Mouse (Mus musculus) embryonic facial prominence, embryonic 13.5 days (tissue): Measurements from ENCODE around the gene Ccdc88b. TPM values are rescaled to one million over a fixed set of nuclear protein-coding genes. Genes with fewer than 3 reads are reported as not detected.

Experiments used
- ATAC-seq: fragments of 200-750 bp; cut with Nextera tagmentation; 2 replicates; pipeline ENCODE4 v1.8.0; 2017; ENCODE audit warnings: low read depth; ENCODE audit not compliant: insufficient number of reproducible peaks, insufficient read depth, low FRiP score, low TSS enrichment
- H3K27ac ChIP-seq: fragments of 300-500 bp; sonication (generic); 2 replicates; pipeline ENCODE4 v1.5.1; 2015; ENCODE audit warnings: moderate library complexity, mild to moderate bottlenecking, inconsistent platforms
- H3K27me3 ChIP-seq: fragments of 300-500 bp; sonication (generic); 2 replicates; pipeline ENCODE4 v1.6.1; 2015; ENCODE audit warnings: mild to moderate bottlenecking, inconsistent platforms
- H3K36me3 ChIP-seq: fragments of 300-500 bp; sonication (generic); 2 replicates; pipeline ENCODE4 v1.6.1; 2015; ENCODE audit warnings: mild to moderate bottlenecking, inconsistent platforms
- H3K4me1 ChIP-seq: fragments of 300-500 bp; sonication (generic); 2 replicates; pipeline ENCODE4 v1.6.1; 2015; ENCODE audit warnings: inconsistent platforms
- H3K4me2 ChIP-seq: fragments of 300-500 bp; sonication (generic); 2 replicates; pipeline ENCODE4 v1.6.1; 2015; ENCODE audit warnings: moderate library complexity, mild to moderate bottlenecking, inconsistent platforms
- H3K4me3 ChIP-seq: fragments of 300-500 bp; sonication (generic); 2 replicates; pipeline ENCODE4 v1.5.1; 2015; ENCODE audit warnings: mild to moderate bottlenecking, inconsistent platforms
- H3K9ac ChIP-seq: fragments of 300-500 bp; sonication (generic); 2 replicates; pipeline ENCODE4 v1.6.1; 2015; ENCODE audit warnings: mild to moderate bottlenecking, inconsistent platforms
- H3K9me3 ChIP-seq: fragments of 300-500 bp; sonication (generic); 2 replicates; pipeline ENCODE4 v1.6.1; 2016; ENCODE audit warnings: inconsistent platforms
- WGBS: fragments of 180-500 bp; shearing (Covaris S2); methylation state at CpG from one replicate; pipeline ENCODE4 v1.1.7; 2015; ENCODE audit warnings: mixed read lengths; 5-methylcytosine and 5-hydroxymethylcytosine counted together
- polyA plus RNA-seq: library from polyadenylated mRNA; unstranded; fragments of >200 nt; fragmentation: Nextera tagmentation; extraction: Ambion mirVana; gene quantifications from 2 replicates; pipeline ENCODE4 v1.2.1, GENCODE M21; 2015

Ccdc88b gene
- polyA plus RNA-seq, 1 experiment from 2014 or later = 0.25 TPM

DNA sequence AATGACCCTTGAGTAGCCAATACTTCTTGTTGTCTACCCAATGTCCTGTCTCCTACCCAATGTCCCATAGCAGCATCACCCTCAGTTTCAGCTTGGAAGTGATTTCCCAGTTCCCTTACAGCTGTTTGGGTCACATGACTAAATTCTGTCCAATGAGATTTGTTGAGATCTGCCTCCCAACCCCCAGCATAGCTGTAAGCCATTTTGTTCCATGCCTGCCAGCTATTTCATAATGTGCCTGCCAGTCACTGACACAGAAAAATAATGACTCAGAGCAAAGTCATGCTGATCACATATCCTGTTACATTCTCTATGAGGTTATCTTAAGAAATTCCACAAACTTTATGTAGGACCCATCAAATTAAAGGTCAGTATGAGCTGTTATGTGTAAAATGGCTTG is 18.8 kb upstream of the Ccdc88b start:
- no peaks in the 10 kb centered on the region for H3K27me3 ChIP-seq
- no peak for ATAC-seq
- H3K4me2 ChIP-seq = no peak overlapping the region

GRCm38 (mm10) chr19:6875834-6876233 is 17.8 kb upstream of the Ccdc88b start:
- Histone ChIP-seq H3K4me3 (no peak overlapping the region), H3K9me3 (peaks cover 9% of the 10 kb centered on the region), H3K4me1 (no peaks in the 10 kb centered on the region), H3K4me2 (no peak overlapping the region), H3K9ac (no peak overlapping the region), H3K36me3 (no peaks in the 10 kb centered on the region), H3K27me3 (no peaks in the 10 kb centered on the region), H3K27ac (no peak overlapping the region)
- WGBS = 83% methylated on average over 6 of the region's 6 CpGs
- ATAC-seq = no peak

More for the DNA sequence above, 18.8 kb upstream of the Ccdc88b start:
- Histone ChIP-seq H3K9me3 (peaks cover 10% of the 10 kb centered on the region), H3K9ac (no peak overlapping the region), H3K27ac (no peak overlapping the region), H3K4me3 (no peak overlapping the region), H3K4me1 (no peaks in the 10 kb centered on the region), H3K36me3 (no peaks in the 10 kb centered on the region)

GRCm38 (mm10) chr19:6874257-6874656 is 16.2 kb upstream of the Ccdc88b start:
- Histone ChIP-seq H3K9me3 (no peaks in the 10 kb centered on the region), H3K4me1 (peaks cover 3% of the 10 kb centered on the region; the same call in 1 of the 2 replicates), H3K27me3 (no peaks in the 10 kb centered on the region), H3K4me3 (no peak overlapping the region), H3K4me2 (no peak overlapping the region), H3K36me3 (no peaks in the 10 kb centered on the region), H3K9ac (no peak overlapping the region), H3K27ac (no peak overlapping the region)
- WGBS = 83% methylated on average over 1 of the region's 1 CpGs
- no peak for ATAC-seq

- Histone ChIP-seq H3K27ac (no peak overlapping the region), H3K27me3 (no peaks in the 10 kb centered on the region), H3K9ac (no peak overlapping the region), H3K4me1 (peaks cover 4% of the 10 kb centered on the region; the same call in 1 of the 2 replicates), H3K9me3 (no peaks in the 10 kb centered on the region), H3K4me2 (no peak overlapping the region), H3K4me3 (no peak overlapping the region), H3K36me3 (no peaks in the 10 kb centered on the region)
- WGBS = 69% methylated on average over 3 of the region's 3 CpGs
- ATAC-seq = no peak
These were observed 14.7 kb upstream of the Ccdc88b start for GRCm38 (mm10) chr19:6872701-6873100.

DNA sequence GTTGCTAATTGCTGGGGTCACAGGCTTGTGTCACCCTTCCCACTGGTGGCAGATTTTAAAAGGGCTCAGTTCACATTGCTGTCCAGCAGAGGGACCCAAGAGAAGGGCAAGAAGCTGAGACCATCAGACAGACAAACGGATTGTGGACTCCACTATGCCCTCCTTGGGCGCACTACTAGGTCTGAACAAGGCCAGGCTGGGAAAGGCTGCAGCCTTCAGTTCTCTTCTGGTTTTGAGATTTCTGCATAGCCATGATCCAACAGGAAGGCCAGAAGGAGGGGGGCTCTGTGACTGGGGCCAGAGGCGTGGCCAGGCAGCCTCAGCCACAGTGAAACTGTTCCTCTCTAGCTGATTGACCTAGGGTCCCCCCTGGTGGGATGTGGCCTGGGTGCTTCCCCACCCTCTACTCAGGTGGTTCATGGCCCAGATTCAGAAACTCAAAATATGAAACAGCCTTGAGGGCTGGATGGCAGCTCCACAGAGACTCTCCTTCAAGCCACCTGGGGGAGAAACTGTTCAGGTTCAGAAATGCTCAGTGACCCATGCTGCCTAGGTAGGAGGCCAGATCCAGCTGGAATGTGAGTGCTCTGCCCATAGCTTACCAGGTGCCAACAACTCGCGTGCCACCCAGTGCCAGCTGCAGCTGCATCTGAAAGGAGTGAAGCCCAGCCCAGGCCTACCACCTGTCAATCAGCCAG is 13.7 kb upstream of the Ccdc88b start:
- Histone ChIP-seq H3K36me3 (no peaks in the 10 kb centered on the region), H3K9ac (no peak overlapping the region), H3K4me3 (no peak overlapping the region), H3K4me2 (no peak overlapping the region), H3K27ac (no peak overlapping the region), H3K4me1 (peaks cover 4% of the 10 kb centered on the region; the same call in 1 of the 2 replicates), H3K27me3 (no peaks in the 10 kb centered on the region), H3K9me3 (no peaks in the 10 kb centered on the region)
- ATAC-seq = no peak
- WGBS = 67% methylated on average over 5 of the region's 5 CpGs

GRCm38 (mm10) chr19:6869355-6869754 is 11.3 kb upstream of the Ccdc88b start:
- no peak for ATAC-seq
- Histone ChIP-seq H3K9me3 (no peaks in the 10 kb centered on the region), H3K4me1 (peaks cover 4% of the 10 kb centered on the region; the same call in 1 of the 2 replicates), H3K4me2 (peak overlapping the region; percentile 45), H3K4me3 (0 out of 2 replicates have a peak overlapping the region, but pooled peaks have one; percentile 7), H3K27me3 (no peaks in the 10 kb centered on the region), H3K9ac (peak overlapping the region; percentile 28; the same call in 1 of the 2 replicates), H3K27ac (no peak overlapping the region), H3K36me3 (no peaks in the 10 kb centered on the region)
- WGBS = 8% methylated on average over 5 of the region's 5 CpGs

- no peak overlapping the region for H3K27ac ChIP-seq
- no peak overlapping the region for H3K4me3 ChIP-seq
- no peaks in the 10 kb centered on the region for H3K27me3 ChIP-seq
- H3K9me3 ChIP-seq = no peaks in the 10 kb centered on the region
- no peak overlapping the region for H3K4me2 ChIP-seq
- ATAC-seq = no peak
- 86% methylated on average over 4 of the region's 4 CpGs for WGBS
- H3K9ac ChIP-seq = no peak overlapping the region
- no peaks in the 10 kb centered on the region for H3K36me3 ChIP-seq
- H3K4me1 ChIP-seq = no peaks in the 10 kb centered on the region
These were observed 3.4 kb upstream of the Ccdc88b start for GRCm38 (mm10) chr19:6861451-6861850.

GRCm38 (mm10) chr19:6860706-6861105 is 2.7 kb upstream of the Ccdc88b start:
- Histone ChIP-seq H3K9me3 (no peaks in the 10 kb centered on the region), H3K4me3 (no peak overlapping the region), H3K36me3 (no peaks in the 10 kb centered on the region), H3K4me1 (no peaks in the 10 kb centered on the region; the same call in 1 of the 2 replicates), H3K9ac (no peak overlapping the region), H3K27me3 (peaks cover 5% of the 10 kb centered on the region), H3K27ac (no peak overlapping the region), H3K4me2 (no peak overlapping the region)
- 82% methylated on average over 6 of the region's 6 CpGs for WGBS
- ATAC-seq = no peak

GRCm38 (mm10) chr19:6859971-6860370 is 2.0 kb upstream of the Ccdc88b start:
- Histone ChIP-seq H3K9ac (no peak overlapping the region), H3K4me3 (no peak overlapping the region), H3K27ac (no peak overlapping the region), H3K9me3 (no peaks in the 10 kb centered on the region), H3K27me3 (peaks cover 13% of the 10 kb centered on the region), H3K36me3 (no peaks in the 10 kb centered on the region), H3K4me1 (peaks cover 7% of the 10 kb centered on the region), H3K4me2 (no peak overlapping the region)
- no peak for ATAC-seq
- WGBS = 82% methylated on average over 3 of the region's 3 CpGs

GRCm38 (mm10) chr19:6859032-6859651 is 1.1 kb upstream of the Ccdc88b start:
- 68% methylated on average over 2 of the region's 2 CpGs for WGBS
- Histone ChIP-seq H3K4me3 (no peak overlapping the region), H3K4me2 (no peak overlapping the region), H3K4me1 (peaks cover 8% of the 10 kb centered on the region), H3K9me3 (no peaks in the 10 kb centered on the region), H3K9ac (no peak overlapping the region), H3K27ac (no peak overlapping the region), H3K36me3 (no peaks in the 10 kb centered on the region), H3K27me3 (peaks cover 20% of the 10 kb centered on the region)
- no peak for ATAC-seq

DNA sequence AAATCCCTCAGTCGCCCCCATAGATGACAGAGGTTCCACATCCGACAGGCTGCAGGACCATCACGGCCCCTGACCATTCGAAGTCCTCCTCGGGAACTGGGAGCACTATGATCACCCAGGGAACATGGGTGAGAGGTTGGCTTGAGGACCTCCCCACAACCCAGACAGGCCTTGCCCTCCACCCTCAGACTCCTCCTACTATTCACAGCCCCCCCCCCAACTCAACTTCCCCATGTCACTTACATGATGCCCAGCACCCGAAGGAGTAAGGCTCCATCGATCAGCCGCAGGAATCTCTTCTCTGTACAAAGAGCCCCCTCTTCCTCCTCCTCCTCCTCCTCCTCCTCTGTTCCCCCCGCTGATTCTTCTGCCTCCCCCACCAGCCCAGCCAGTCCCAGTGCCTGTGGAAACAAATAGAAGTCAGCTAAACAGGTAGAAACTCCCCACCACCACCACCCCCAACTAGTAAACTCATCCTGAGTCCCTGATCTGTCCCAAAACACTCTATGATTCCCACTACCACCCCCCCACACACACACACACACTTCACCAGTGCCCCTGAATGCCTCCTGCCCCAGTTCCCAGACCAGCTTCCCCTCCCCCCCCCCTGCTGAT is 513 bp downstream of the Ccdc88b start:
- WGBS = 79% methylated on average over 9 of the region's 9 CpGs
- H3K27ac ChIP-seq = no peak overlapping the region
- no peak overlapping the region for H3K9ac ChIP-seq
- no peak overlapping the region for H3K4me2 ChIP-seq
- no peaks in the 10 kb centered on the region for H3K9me3 ChIP-seq
- no peak overlapping the region for H3K4me3 ChIP-seq
- H3K36me3 ChIP-seq = no peaks in the 10 kb centered on the region
- no peak for ATAC-seq
- peaks cover 20% of the 10 kb centered on the region for H3K27me3 ChIP-seq
- peaks cover 8% of the 10 kb centered on the region for H3K4me1 ChIP-seq

DNA sequence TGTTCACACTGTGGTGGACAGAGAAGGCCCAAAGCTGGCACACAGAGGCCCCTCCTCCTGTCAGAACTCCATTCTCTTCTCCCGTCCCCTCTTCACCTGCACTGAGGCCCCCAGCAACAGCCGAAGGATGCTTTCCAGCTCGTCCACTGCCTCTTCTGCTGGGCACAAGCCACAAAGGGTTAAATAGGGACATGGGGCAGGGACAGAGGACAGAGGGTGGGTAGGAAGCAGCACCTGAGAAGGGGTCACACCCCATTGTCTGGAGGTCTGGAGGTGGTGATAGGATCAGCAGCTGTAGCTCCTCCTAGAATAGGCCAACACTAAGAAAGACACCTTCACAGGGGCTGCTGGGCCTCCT is 1.0 kb downstream of the Ccdc88b start:
- Histone ChIP-seq H3K9me3 (no peaks in the 10 kb centered on the region), H3K4me2 (no peak overlapping the region), H3K27me3 (peaks cover 20% of the 10 kb centered on the region), H3K9ac (no peak overlapping the region), H3K4me1 (peaks cover 8% of the 10 kb centered on the region), H3K27ac (no peak overlapping the region), H3K36me3 (no peaks in the 10 kb centered on the region), H3K4me3 (no peak overlapping the region)
- no peak for ATAC-seq
- WGBS = 59% methylated on average over 3 of the region's 3 CpGs
